Mouse (Mus musculus): Measurements from ENCODE around the gene Cfl2. TPM values are rescaled to one million over a fixed set of nuclear protein-coding genes. Genes with fewer than 3 reads are reported as not detected.
A peak's percentile ranks its signal among the peaks of the same experiment; 100 is the strongest.
"Not testable (repeated sequence)": the region's sequence is repeated elsewhere in the genome, so short reads cannot be mapped to it uniquely, and the experiment has no call there.

The Cfl2 gene
- 448 and 521 TPM in 2 replicates for polyA plus RNA-seq (2015; fragmentation: Nextera tagmentation; extraction: Ambion mirVana)

GRCm38 (mm10) chr12:54862606-54863535 lies at the start of gene Cfl2:
Gene Cfl2, minus strand, starts transcription at chr12:54862877.
- WGBS = under 1% methylated on average over 61 of the region's 82 CpGs
- H3K36me3 ChIP-seq (ENCODE audit: control insufficient read depth, insufficient read depth) = peaks cover 12% of the 10 kb centered on the region
- no peaks in the 10 kb centered on the region for H3K27me3 ChIP-seq (ENCODE audit: control insufficient read depth, insufficient read depth, low read length)
- peak; percentile 90 for ATAC-seq (replicated peaks; ENCODE audit: extremely low read depth, insufficient read depth, low FRiP score)
- peak within 1 kb of the TSS; percentile 99 for H3K27ac ChIP-seq (ENCODE audit: low read length)
- peak within 1 kb of the TSS; percentile 86 for H3K4me3 ChIP-seq (ENCODE audit: low read length)
- peak within 1 kb of the TSS; percentile 65 for H3K4me2 ChIP-seq (ENCODE audit: low read depth, low read length)
- peak within 1 kb of the TSS; percentile 98 for H3K9ac ChIP-seq (ENCODE audit: low read length)
- peaks cover 4% of the 10 kb centered on the region for H3K9me3 ChIP-seq (replicated peaks; ENCODE audit: control insufficient read depth, low read length)
- peaks cover 16% of the 10 kb centered on the region for H3K4me1 ChIP-seq (ENCODE audit: control insufficient read depth, insufficient read depth, low read length)

GRCm38 (mm10) chr12:54910387-54910786 lies 47.7 kb upstream of the Cfl2 start:
- 84% methylated on average over 3 of the region's 3 CpGs for WGBS
- no peak overlapping the region for H3K4me3 ChIP-seq (ENCODE audit: low read length)
- H3K4me1 ChIP-seq (ENCODE audit: control insufficient read depth, insufficient read depth, low read length) = no peaks in the 10 kb centered on the region
- no peak overlapping the region for H3K4me2 ChIP-seq (ENCODE audit: low read depth, low read length)
- H3K27ac ChIP-seq (ENCODE audit: low read length) = no peak overlapping the region
- H3K9me3 ChIP-seq (replicated peaks; ENCODE audit: control insufficient read depth, low read length) = no peaks in the 10 kb centered on the region
- no peak for ATAC-seq (replicated peaks; ENCODE audit: extremely low read depth, insufficient read depth, low FRiP score)
- H3K36me3 ChIP-seq (ENCODE audit: control insufficient read depth, insufficient read depth) = peaks cover 27% of the 10 kb centered on the region
- no peak overlapping the region for H3K9ac ChIP-seq (ENCODE audit: low read length)
- no peaks in the 10 kb centered on the region for H3K27me3 ChIP-seq (ENCODE audit: control insufficient read depth, insufficient read depth, low read length)

GRCm38 (mm10) chr12:54892559-54892958 lies 29.9 kb upstream of the Cfl2 start:
- not testable (repeated sequence) for H3K9me3 ChIP-seq (replicated peaks; ENCODE audit: control insufficient read depth, low read length); H3K4me1 ChIP-seq (ENCODE audit: control insufficient read depth, insufficient read depth, low read length); H3K9ac ChIP-seq (ENCODE audit: low read length); H3K27me3 ChIP-seq (ENCODE audit: control insufficient read depth, insufficient read depth, low read length); H3K4me2 ChIP-seq (ENCODE audit: low read depth, low read length); ATAC-seq (replicated peaks; ENCODE audit: extremely low read depth, insufficient read depth, low FRiP score); H3K4me3 ChIP-seq (ENCODE audit: low read length); H3K36me3 ChIP-seq (ENCODE audit: control insufficient read depth, insufficient read depth); H3K27ac ChIP-seq (ENCODE audit: low read length)
- 30% methylated on average over 1 of the region's 2 CpGs for WGBS

- H3K4me3 ChIP-seq (ENCODE audit: low read length) = no peak overlapping the region
- H3K4me1 ChIP-seq (ENCODE audit: control insufficient read depth, insufficient read depth, low read length) = no peaks in the 10 kb centered on the region
- WGBS = 92% methylated on average over 2 of the region's 2 CpGs
- H3K4me2 ChIP-seq (ENCODE audit: low read depth, low read length) = no peak overlapping the region
- no peak overlapping the region for H3K27ac ChIP-seq (ENCODE audit: low read length)
- no peak for ATAC-seq (replicated peaks; ENCODE audit: extremely low read depth, insufficient read depth, low FRiP score)
- no peak overlapping the region for H3K9ac ChIP-seq (ENCODE audit: low read length)
- 0 out of 2 replicates have a peak, but pooled peaks cover 3% of the 10 kb centered on the region for H3K9me3 ChIP-seq (replicated peaks; ENCODE audit: control insufficient read depth, low read length)
- H3K27me3 ChIP-seq (ENCODE audit: control insufficient read depth, insufficient read depth, low read length) = no peaks in the 10 kb centered on the region
- no peaks in the 10 kb centered on the region; the same call in 1 of the 2 replicates for H3K36me3 ChIP-seq (ENCODE audit: control insufficient read depth, insufficient read depth)
These were observed 27.7 kb upstream of the Cfl2 start for GRCm38 (mm10) chr12:54890426-54890825.

- no peak for ATAC-seq (replicated peaks; ENCODE audit: extremely low read depth, insufficient read depth, low FRiP score)
- no peak overlapping the region for H3K4me2 ChIP-seq (ENCODE audit: low read depth, low read length)
- no peaks in the 10 kb centered on the region for H3K36me3 ChIP-seq (ENCODE audit: control insufficient read depth, insufficient read depth)
- no peaks in the 10 kb centered on the region for H3K4me1 ChIP-seq (ENCODE audit: control insufficient read depth, insufficient read depth, low read length)
- H3K9ac ChIP-seq (ENCODE audit: low read length) = no peak overlapping the region
- H3K27ac ChIP-seq (ENCODE audit: low read length) = no peak overlapping the region
- 0 out of 2 replicates have a peak, but pooled peaks cover 3% of the 10 kb centered on the region for H3K9me3 ChIP-seq (replicated peaks; ENCODE audit: control insufficient read depth, low read length)
- no peaks in the 10 kb centered on the region for H3K27me3 ChIP-seq (ENCODE audit: control insufficient read depth, insufficient read depth, low read length)
- WGBS = 89% methylated on average over 4 of the region's 4 CpGs
- H3K4me3 ChIP-seq (ENCODE audit: low read length) = no peak overlapping the region
These were observed 25.0 kb upstream of the Cfl2 start for GRCm38 (mm10) chr12:54887580-54888127.

GRCm38 (mm10) chr12:54879630-54880029 lies 17.0 kb upstream of the Cfl2 start:
- no peak overlapping the region for H3K9ac ChIP-seq (ENCODE audit: low read length)
- H3K9me3 ChIP-seq (replicated peaks; ENCODE audit: control insufficient read depth, low read length) = no peaks in the 10 kb centered on the region
- H3K4me2 ChIP-seq (ENCODE audit: low read depth, low read length) = no peak overlapping the region
- H3K36me3 ChIP-seq (ENCODE audit: control insufficient read depth, insufficient read depth) = no peaks in the 10 kb centered on the region
- H3K4me3 ChIP-seq (ENCODE audit: low read length) = no peak overlapping the region
- H3K4me1 ChIP-seq (ENCODE audit: control insufficient read depth, insufficient read depth, low read length) = peaks cover 3% of the 10 kb centered on the region; the same call in 1 of the 2 replicates
- whole genome bisulfite sequencing = 4% methylated on average over 6 of the region's 6 CpGs
- ATAC-seq (replicated peaks; ENCODE audit: extremely low read depth, insufficient read depth, low FRiP score) = no peak
- H3K27ac ChIP-seq (ENCODE audit: low read length) = peak overlapping the region; percentile 27; the same call in 1 of the 2 replicates
- H3K27me3 ChIP-seq (ENCODE audit: control insufficient read depth, insufficient read depth, low read length) = no peaks in the 10 kb centered on the region

GRCm38 (mm10) chr12:54879211-54879610 lies 16.5 kb upstream of the Cfl2 start:
- H3K36me3 ChIP-seq (ENCODE audit: control insufficient read depth, insufficient read depth) = no peaks in the 10 kb centered on the region
- WGBS = 74% methylated on average over 5 of the region's 5 CpGs
- H3K9me3 ChIP-seq (replicated peaks; ENCODE audit: control insufficient read depth, low read length) = no peaks in the 10 kb centered on the region

GRCm38 (mm10) chr12:54877875-54878274 lies 15.2 kb upstream of the Cfl2 start:
- WGBS = 72% methylated on average over 1 of the region's 1 CpGs

More at GRCm38 (mm10) chr12:54879211-54879610, 16.5 kb upstream of the Cfl2 start:
- ATAC-seq (replicated peaks; ENCODE audit: extremely low read depth, insufficient read depth, low FRiP score) = peak; percentile 33; the same call in 1 of the 2 replicates
- no peak overlapping the region for H3K9ac ChIP-seq (ENCODE audit: low read length)
- peak overlapping the region; percentile 27; the same call in 1 of the 2 replicates for H3K27ac ChIP-seq (ENCODE audit: low read length)
- H3K4me3 ChIP-seq (ENCODE audit: low read length) = no peak overlapping the region
- no peaks in the 10 kb centered on the region for H3K27me3 ChIP-seq (ENCODE audit: control insufficient read depth, insufficient read depth, low read length)
- H3K4me1 ChIP-seq (ENCODE audit: control insufficient read depth, insufficient read depth, low read length) = peaks cover 3% of the 10 kb centered on the region; the same call in 1 of the 2 replicates
- H3K4me2 ChIP-seq (ENCODE audit: low read depth, low read length) = no peak overlapping the region

GRCm38 (mm10) chr12:54876879-54877278 lies 14.2 kb upstream of the Cfl2 start:
- Histone ChIP-seq H3K4me1 (ENCODE audit: control insufficient read depth, insufficient read depth, low read length) (peaks cover 3% of the 10 kb centered on the region; the same call in 1 of the 2 replicates), H3K27me3 (ENCODE audit: control insufficient read depth, insufficient read depth, low read length) (no peaks in the 10 kb centered on the region), H3K9me3 (replicated peaks; ENCODE audit: control insufficient read depth, low read length) (no peaks in the 10 kb centered on the region), H3K36me3 (ENCODE audit: control insufficient read depth, insufficient read depth) (no peaks in the 10 kb centered on the region), H3K4me2 (ENCODE audit: low read depth, low read length) (no peak overlapping the region), H3K27ac (ENCODE audit: low read length) (peak overlapping the region; percentile 55), H3K9ac (ENCODE audit: low read length) (no peak overlapping the region), H3K4me3 (ENCODE audit: low read length) (no peak overlapping the region)
- no peak for ATAC-seq (replicated peaks; ENCODE audit: extremely low read depth, insufficient read depth, low FRiP score)
- 49% methylated on average over 5 of the region's 5 CpGs for WGBS

More at GRCm38 (mm10) chr12:54877875-54878274, 15.2 kb upstream of the Cfl2 start:
- Histone ChIP-seq H3K27me3 (ENCODE audit: control insufficient read depth, insufficient read depth, low read length) (no peaks in the 10 kb centered on the region), H3K27ac (ENCODE audit: low read length) (no peak overlapping the region), H3K9ac (ENCODE audit: low read length) (no peak overlapping the region), H3K4me1 (ENCODE audit: control insufficient read depth, insufficient read depth, low read length) (peaks cover 3% of the 10 kb centered on the region; the same call in 1 of the 2 replicates), H3K9me3 (replicated peaks; ENCODE audit: control insufficient read depth, low read length) (no peaks in the 10 kb centered on the region), H3K36me3 (ENCODE audit: control insufficient read depth, insufficient read depth) (no peaks in the 10 kb centered on the region), H3K4me2 (ENCODE audit: low read depth, low read length) (no peak overlapping the region), H3K4me3 (ENCODE audit: low read length) (no peak overlapping the region)
- ATAC-seq (replicated peaks; ENCODE audit: extremely low read depth, insufficient read depth, low FRiP score) = no peak

Data from heart, embryonic 16.5 days (tissue).